Comparison of ENCODE assay signal across 8 mouse cellular contexts in genomic region chr15:103323455-103324247, GRCm38 (mm10). TPM values are rescaled to one million over a fixed set of nuclear protein-coding genes. Genes with fewer than 3 reads are reported as not detected.
DNase-seq lines count a peak whose midpoint lies in the region; ATAC-seq and TF ChIP-seq lines count a peak whose summit lies in the region.

No protein-coding gene starts in this region.

- H3K9ac ChIP-seq in embryonic facial prominence, embryonic 13.5 days, result peak overlapping the region; percentile 83
- peak overlapping the region; percentile 81 for H3K9ac ChIP-seq in kidney, embryonic 14.5 days (ENCODE audit: low read depth, low read length)
- no peak overlapping the region; the same call in 1 of the 2 replicates for H3K9ac ChIP-seq in liver, embryonic 14.5 days (replicated peaks)

- TF ChIP-seq POLR2A in bone marrow, adult 2 months (IDR thresholded peaks at IDR 0.05; ENCODE audit: borderline replicate concordance, control insufficient read depth, low read depth, low read length), result no peak
- peak; percentile 70 for TF ChIP-seq POLR2A in testis, adult 2 months (IDR thresholded peaks at IDR 0.05; ENCODE audit: control insufficient read depth, low read depth, low read length)

- TF ChIP-seq EP300 in liver, embryonic 14.5 days (IDR thresholded peaks at IDR 0.05; ENCODE audit: low read depth), result no peak

- H3K36me3 ChIP-seq in embryonic facial prominence, embryonic 13.5 days, result peaks cover 16% of the 10 kb centered on the region
- H3K36me3 ChIP-seq in heart, embryonic 10.5 days, result peaks cover 13% of the 10 kb centered on the region
- peaks cover 5% of the 10 kb centered on the region; the same call in 1 of the 2 replicates for H3K36me3 ChIP-seq in kidney, embryonic 14.5 days (ENCODE audit: control insufficient read depth, insufficient read depth, low read length)
- H3K36me3 ChIP-seq in liver, embryonic 14.5 days (replicated peaks; ENCODE audit: control insufficient read depth, insufficient read depth, low read depth), result no peaks in the 10 kb centered on the region
- H3K36me3 ChIP-seq in testis, adult 2 months (ENCODE audit: control insufficient read depth, insufficient read depth, low read length), result peaks cover 1% of the 10 kb centered on the region; the same call in 1 of the 2 replicates

- H3K9me3 ChIP-seq in embryonic facial prominence, embryonic 13.5 days, result no peaks in the 10 kb centered on the region
- H3K9me3 ChIP-seq in heart, embryonic 10.5 days, result no peaks in the 10 kb centered on the region
- H3K9me3 ChIP-seq in kidney, embryonic 14.5 days (ENCODE audit: control insufficient read depth, low read length), result no peaks in the 10 kb centered on the region
- no peaks in the 10 kb centered on the region for H3K9me3 ChIP-seq in liver, embryonic 14.5 days (ENCODE audit: control insufficient read depth, low read length)

- WGBS in bone marrow, adult 2 months, result under 1% methylated on average over 40 of the region's 40 CpGs
- WGBS in embryonic facial prominence, embryonic 13.5 days, result 2% methylated on average over 38 of the region's 40 CpGs
- WGBS in heart, embryonic 10.5 days, result 2% methylated on average over 40 of the region's 40 CpGs
- under 1% methylated on average over 37 of the region's 40 CpGs for WGBS in kidney, embryonic 14.5 days
- under 1% methylated on average over 38 of the region's 40 CpGs for WGBS in liver, embryonic 14.5 days (ENCODE audit: insufficient replicate concordance)

- H3K27me3 ChIP-seq in embryonic facial prominence, embryonic 13.5 days, result no peaks in the 10 kb centered on the region
- H3K27me3 ChIP-seq in heart, embryonic 10.5 days (ENCODE audit: insufficient read depth, poor library complexity, severe bottlenecking), result no peaks in the 10 kb centered on the region
- no peaks in the 10 kb centered on the region for H3K27me3 ChIP-seq in kidney, embryonic 14.5 days (ENCODE audit: control insufficient read depth, insufficient read depth, low read length)
- no peaks in the 10 kb centered on the region for H3K27me3 ChIP-seq in liver, embryonic 14.5 days (ENCODE audit: control insufficient read depth, insufficient read depth, low read length)
- no peaks in the 10 kb centered on the region for H3K27me3 ChIP-seq in testis, adult 2 months (ENCODE audit: control insufficient read depth, insufficient read depth, low read length)

- no peak overlapping the region for H3K27ac ChIP-seq in bone marrow, adult 2 months (ENCODE audit: control insufficient read depth, insufficient read depth, low read depth, low read length, poor library complexity)
- H3K27ac ChIP-seq in embryonic facial prominence, embryonic 13.5 days, result peak overlapping the region; percentile 68
- peak overlapping the region; percentile 94 for H3K27ac ChIP-seq in heart, embryonic 10.5 days
- peak overlapping the region; percentile 83 for H3K27ac ChIP-seq in kidney, embryonic 14.5 days (ENCODE audit: low read depth, low read length)
- H3K27ac ChIP-seq in liver, embryonic 14.5 days, result no peak overlapping the region
- peak overlapping the region; percentile 56 for H3K27ac ChIP-seq in testis, adult 2 months (ENCODE audit: control insufficient read depth, insufficient read depth, low read depth, low read length)

- DNase-seq in CD4-positive helper T cell, adult 2 months (ENCODE audit: low read depth, low spot score), result peak; percentile 77
- DNase-seq in heart, embryonic 10.5 days (ENCODE audit: low spot score), result peak; percentile 96
- peak; percentile 57 to 68 (median 63) for DNase-seq in liver, embryonic 14.5 days (ENCODE audit: low read depth in 3 of 3, low spot score in 3 of 3)
- peak; percentile 70 to 79 for DNase-seq in natural killer cell, adult 2 months (ENCODE audit: low spot score in 2 of 2)

- peak overlapping the region; percentile 49 for H3K4me3 ChIP-seq in bone marrow, adult 2 months (replicated peaks; ENCODE audit: control insufficient read depth, low read depth, low read length)
- peak overlapping the region; percentile 65 for H3K4me3 ChIP-seq in embryonic facial prominence, embryonic 13.5 days
- H3K4me3 ChIP-seq in heart, embryonic 10.5 days, result peak overlapping the region; percentile 85
- H3K4me3 ChIP-seq in kidney, embryonic 14.5 days (ENCODE audit: low read length), result peak overlapping the region; percentile 71
- H3K4me3 ChIP-seq in liver, embryonic 14.5 days (ENCODE audit: insufficient read depth in 1 of 2, low read depth in 2 of 2, low read length in 2 of 2), result peak overlapping the region; percentile 55 to 64
- H3K4me3 ChIP-seq in testis, adult 2 months (ENCODE audit: control insufficient read depth, low read depth, low read length), result peak overlapping the region; percentile 94

- no peaks in the 10 kb centered on the region for H3K4me1 ChIP-seq in bone marrow, adult 2 months (ENCODE audit: control insufficient read depth, insufficient read depth, low read length)
- peaks cover 31% of the 10 kb centered on the region for H3K4me1 ChIP-seq in embryonic facial prominence, embryonic 13.5 days
- H3K4me1 ChIP-seq in heart, embryonic 10.5 days, result peaks cover 35% of the 10 kb centered on the region
- H3K4me1 ChIP-seq in kidney, embryonic 14.5 days (ENCODE audit: control insufficient read depth, insufficient read depth, low read length), result peaks cover 23% of the 10 kb centered on the region; the same call in 1 of the 2 replicates
- H3K4me1 ChIP-seq in liver, embryonic 14.5 days (replicated peaks; ENCODE audit: control insufficient read depth in 2 of 2, insufficient read depth in 2 of 2, low read length in 1 of 2), result peaks cover 0 to 8% of the 10 kb centered on the region in 2 experiments; a peak in 2 of 4 replicates
- H3K4me1 ChIP-seq in testis, adult 2 months (ENCODE audit: control insufficient read depth, insufficient read depth, low read length), result peaks cover 13% of the 10 kb centered on the region

- H3K4me2 ChIP-seq in embryonic facial prominence, embryonic 13.5 days, result peak overlapping the region; percentile 82
- peak overlapping the region; percentile 86 for H3K4me2 ChIP-seq in kidney, embryonic 14.5 days (replicated peaks; ENCODE audit: low read depth, low read length)
- peak overlapping the region; percentile 68 for H3K4me2 ChIP-seq in liver, embryonic 14.5 days (ENCODE audit: low read depth)

- peak; percentile 98 for TF ChIP-seq CTCF in bone marrow, adult 2 months (IDR thresholded peaks at IDR 0.05; ENCODE audit: control insufficient read depth, insufficient read depth, low read length)
- TF ChIP-seq CTCF in liver, embryonic 14.5 days (IDR thresholded peaks at IDR 0.05; ENCODE audit: low read depth), result peak; percentile 99
- peak; percentile 95; the same call in 1 of the 2 replicates for TF ChIP-seq CTCF in testis, adult 2 months (IDR thresholded peaks at IDR 0.05; ENCODE audit: control insufficient read depth, insufficient read depth, insufficient replicate concordance, low read depth, low read length)

- peak; percentile 87 for ATAC-seq in embryonic facial prominence, embryonic 13.5 days (ENCODE audit: insufficient number of reproducible peaks, insufficient read depth, low FRiP score, low TSS enrichment, low read depth)
- peak; percentile 96 for ATAC-seq in kidney, embryonic 14.5 days (ENCODE audit: low FRiP score, low TSS enrichment)
- ATAC-seq in liver, embryonic 14.5 days (ENCODE audit: insufficient read depth), result peak; percentile 95

RNA-seq across cellular contexts. Expression of gene Gpr84, which starts 13.2 kb away (rescaled TPM):
- 1.5 and 2.3 TPM in 2 replicates for polyA plus RNA-seq in bone marrow, adult 2 months (2011; ENCODE audit: insufficient read depth, insufficient read length, low replicate concordance, missing spikeins)
- polyA plus RNA-seq in embryonic facial prominence, embryonic 13.5 days (2015; fragmentation: Nextera tagmentation; extraction: Ambion mirVana), result 0.54 and 0.62 TPM in 2 replicates
- polyA plus RNA-seq in heart, embryonic 10.5 days (2016; fragmentation: Nextera tagmentation; extraction: Ambion mirVana), result 0.35 TPM in 1 of 2 replicates, not detected in the other
- polyA plus RNA-seq in kidney, embryonic 14.5 days (2014; fragmentation: Nextera tagmentation; extraction: Ambion mirVana), result 0.47 and 0.69 TPM in 2 replicates
- 0.17 and 0.20 TPM in 2 replicates for polyA plus RNA-seq in liver, embryonic 14.5 days (2012; rRNA removed)
- 0.18 and 0.32 TPM in 2 replicates for polyA plus RNA-seq in liver, embryonic 14.5 days (2014; fragmentation: Nextera tagmentation; extraction: Ambion mirVana)
- polyA plus RNA-seq in testis, adult 2 months (2012; rRNA removed), result 0.24 and 0.43 TPM in 2 replicates

RNA-seq across cellular contexts. Expression of gene Zfp385a, which starts 16.2 kb away (rescaled TPM):
- 9.8 and 12.7 TPM in 2 replicates for polyA plus RNA-seq in bone marrow, adult 2 months (2011; ENCODE audit: insufficient read depth, insufficient read length, low replicate concordance, missing spikeins)
- 10.9 and 12.2 TPM in 2 replicates for polyA plus RNA-seq in embryonic facial prominence, embryonic 13.5 days (2015; fragmentation: Nextera tagmentation; extraction: Ambion mirVana)
- 8.9 and 15.8 TPM in 2 replicates for polyA plus RNA-seq in heart, embryonic 10.5 days (2016; fragmentation: Nextera tagmentation; extraction: Ambion mirVana)
- 12.3 and 18.2 TPM in 2 replicates for polyA plus RNA-seq in kidney, embryonic 14.5 days (2014; fragmentation: Nextera tagmentation; extraction: Ambion mirVana)
- 4.9 and 5.6 TPM in 2 replicates for polyA plus RNA-seq in liver, embryonic 14.5 days (2012; rRNA removed)
- 4.7 and 6.2 TPM in 2 replicates for polyA plus RNA-seq in liver, embryonic 14.5 days (2014; fragmentation: Nextera tagmentation; extraction: Ambion mirVana)
- polyA plus RNA-seq in testis, adult 2 months (2012; rRNA removed), result 84.7 and 92.7 TPM in 2 replicates

RNA-seq across cellular contexts. Expression of gene Itga5, which starts 42.9 kb away (rescaled TPM):
- 7.3 and 23.1 TPM in 2 replicates for polyA plus RNA-seq in bone marrow, adult 2 months (2011; ENCODE audit: insufficient read depth, insufficient read length, low replicate concordance, missing spikeins)
- 41.2 and 41.5 TPM in 2 replicates for polyA plus RNA-seq in embryonic facial prominence, embryonic 13.5 days (2015; fragmentation: Nextera tagmentation; extraction: Ambion mirVana)
- polyA plus RNA-seq in heart, embryonic 10.5 days (2016; fragmentation: Nextera tagmentation; extraction: Ambion mirVana), result 60.6 and 98.7 TPM in 2 replicates
- polyA plus RNA-seq in kidney, embryonic 14.5 days (2014; fragmentation: Nextera tagmentation; extraction: Ambion mirVana), result 19.6 and 37.4 TPM in 2 replicates
- polyA plus RNA-seq in liver, embryonic 14.5 days (2012; rRNA removed), result 8.4 and 9.3 TPM in 2 replicates
- polyA plus RNA-seq in liver, embryonic 14.5 days (2014; fragmentation: Nextera tagmentation; extraction: Ambion mirVana), result 9.9 and 12.5 TPM in 2 replicates
- polyA plus RNA-seq in testis, adult 2 months (2012; rRNA removed), result 1.1 and 1.4 TPM in 2 replicates

RNA-seq across cellular contexts. Expression of gene Copz1, which starts 51.1 kb away (rescaled TPM):
- 146 and 155 TPM in 2 replicates for polyA plus RNA-seq in bone marrow, adult 2 months (2011; ENCODE audit: insufficient read depth, insufficient read length, low replicate concordance, missing spikeins)
- polyA plus RNA-seq in embryonic facial prominence, embryonic 13.5 days (2015; fragmentation: Nextera tagmentation; extraction: Ambion mirVana), result 254 and 287 TPM in 2 replicates
- polyA plus RNA-seq in heart, embryonic 10.5 days (2016; fragmentation: Nextera tagmentation; extraction: Ambion mirVana), result 220 and 264 TPM in 2 replicates
- polyA plus RNA-seq in kidney, embryonic 14.5 days (2014; fragmentation: Nextera tagmentation; extraction: Ambion mirVana), result 290 and 322 TPM in 2 replicates
- 118 and 133 TPM in 2 replicates for polyA plus RNA-seq in liver, embryonic 14.5 days (2012; rRNA removed)
- 205 and 219 TPM in 2 replicates for polyA plus RNA-seq in liver, embryonic 14.5 days (2014; fragmentation: Nextera tagmentation; extraction: Ambion mirVana)
- polyA plus RNA-seq in testis, adult 2 months (2012; rRNA removed), result 51.6 and 56.8 TPM in 2 replicates

Comparison
In these comparisons a context has a peak if more than half of its experiments do, and no peak if none do; other contexts are left out.
1. H3K27ac ChIP-seq: peak in embryonic facial prominence, embryonic 13.5 days (single experiment), heart, embryonic 10.5 days (single experiment), kidney, embryonic 14.5 days (single experiment) and testis, adult 2 months (single experiment); none in bone marrow, adult 2 months (single experiment) and liver, embryonic 14.5 days (single experiment).
2. Peak in every context shown above with its lines, with median percentiles within 50 percentile points of each other: DNase-seq, H3K4me3 ChIP-seq, CTCF ChIP-seq, ATAC-seq and H3K4me2 ChIP-seq.